Comparison of ENCODE assay signal across 22 mouse cellular contexts in the genomic region with DNA sequence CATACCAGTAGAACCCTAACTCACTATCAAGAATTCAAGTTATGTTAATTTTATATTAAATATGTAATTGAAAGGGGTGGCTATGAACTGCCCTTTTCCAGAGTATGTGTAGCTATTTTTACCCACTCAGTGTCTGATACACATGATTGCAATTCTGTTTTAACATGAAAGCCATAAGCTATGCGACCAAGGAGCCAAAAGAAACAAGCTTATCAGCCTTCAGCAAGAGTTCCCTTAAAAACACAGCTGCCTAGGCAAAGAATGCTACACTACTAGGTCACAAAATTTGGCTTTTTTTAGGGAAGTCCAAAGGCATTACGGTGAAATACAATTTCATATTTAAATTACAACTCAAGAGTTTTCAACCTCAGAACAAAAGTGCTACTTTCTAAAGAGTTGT. TPM values are rescaled to one million over a fixed set of nuclear protein-coding genes. Genes with fewer than 3 reads are reported as not detected.
A peak's percentile ranks its signal among the peaks of the same experiment; 100 is the strongest.
DNase-seq lines count a peak whose midpoint lies in the region; ATAC-seq and TF ChIP-seq lines count a peak whose summit lies in the region.
"Had no signal": no experiment of that assay in that cellular context is flagged by ENCODE, and none has a peak within 500 bp of the region (broad histone marks: within the 10 kb centered on the region; RNA-seq: fewer than 3 reads in every experiment).

No protein-coding gene starts in this region.

- TF ChIP-seq RAD21 in MEL (IDR thresholded peaks at IDR 0.05; ENCODE audit: low read depth, low read length): no peak

- 45% methylated on average over 2 of the region's 2 CpGs for WGBS in heart, embryonic 13.5 days
- 74% methylated on average over 2 of the region's 2 CpGs for WGBS in kidney, embryonic 15.5 days
- WGBS in hindbrain, embryonic 11.5 days: 88% methylated on average over 2 of the region's 2 CpGs

- H3K4me2 ChIP-seq in heart, embryonic 13.5 days: no peak overlapping the region
- no peak overlapping the region for H3K4me2 ChIP-seq in kidney, embryonic 15.5 days
- H3K4me2 ChIP-seq in hindbrain, embryonic 11.5 days (replicated peaks; ENCODE audit: low read depth, low read length): no peak overlapping the region
- H3K4me2 ChIP-seq: embryonic facial prominence, embryonic 12.5 days; hindbrain, embryonic 15.5 days had no signal

- H3K4me3 ChIP-seq in heart, embryonic 13.5 days: no peak overlapping the region
- no peak overlapping the region for H3K4me3 ChIP-seq in kidney, embryonic 15.5 days (replicated peaks)
- no peak overlapping the region for H3K4me3 ChIP-seq in MEL (ENCODE audit: control insufficient read depth in 1 of 2, insufficient read depth in 1 of 2, low read depth in 2 of 2, low read length in 2 of 2)
- H3K4me3 ChIP-seq in hindbrain, embryonic 11.5 days (ENCODE audit: low read depth, low read length): no peak overlapping the region
- H3K4me3 ChIP-seq: embryonic facial prominence, embryonic 12.5 days; forebrain, embryonic 10.5 days; gastrocnemius, adult 2 months; hindbrain, embryonic 10.5 days; hindbrain, embryonic 15.5 days had no signal

- peak overlapping the region; percentile 85 for H3K27ac ChIP-seq in heart, embryonic 13.5 days (replicated peaks)
- peak overlapping the region; percentile 51; the same call in 1 of the 2 replicates for H3K27ac ChIP-seq in kidney, embryonic 15.5 days
- H3K27ac ChIP-seq in MEL (ENCODE audit: control insufficient read depth, low read depth, low read length): no peak overlapping the region
- H3K27ac ChIP-seq in hindbrain, embryonic 11.5 days (ENCODE audit: low read depth, low read length): no peak overlapping the region
- H3K27ac ChIP-seq: embryonic facial prominence, embryonic 12.5 days; forebrain, embryonic 10.5 days; gastrocnemius, adult 2 months; hindbrain, embryonic 10.5 days; hindbrain, embryonic 15.5 days had no signal

- no peak overlapping the region for H3K9ac ChIP-seq in heart, embryonic 13.5 days
- no peak overlapping the region for H3K9ac ChIP-seq in kidney, embryonic 15.5 days
- H3K9ac ChIP-seq in MEL (ENCODE audit: control insufficient read depth, low read depth, low read length, poor library complexity, severe bottlenecking): no peak overlapping the region
- no peak overlapping the region for H3K9ac ChIP-seq in hindbrain, embryonic 11.5 days (ENCODE audit: low read depth, low read length)
- H3K9ac ChIP-seq: embryonic facial prominence, embryonic 12.5 days; hindbrain, embryonic 15.5 days had no signal

- TF ChIP-seq POLR2A in MEL (IDR thresholded peaks at IDR 0.05; ENCODE audit: control insufficient read depth in 1 of 2, insufficient read depth in 1 of 2, low read depth in 1 of 2, low read length in 2 of 2, poor library complexity in 1 of 2): no peak

- peaks cover 24% of the 10 kb centered on the region for H3K4me1 ChIP-seq in heart, embryonic 13.5 days
- H3K4me1 ChIP-seq in kidney, embryonic 15.5 days: 0 out of 2 replicates have a peak, but pooled peaks cover 3% of the 10 kb centered on the region
- H3K4me1 ChIP-seq in MEL (ENCODE audit: control insufficient read depth in 1 of 2, insufficient read depth in 2 of 2, low read length in 2 of 2): no peaks in the 10 kb centered on the region
- H3K4me1 ChIP-seq in hindbrain, embryonic 11.5 days (replicated peaks; ENCODE audit: control insufficient read depth, insufficient read depth, low read length): no peaks in the 10 kb centered on the region
- H3K4me1 ChIP-seq: embryonic facial prominence, embryonic 12.5 days; forebrain, embryonic 10.5 days; hindbrain, embryonic 10.5 days; hindbrain, embryonic 15.5 days had no signal

- H3K36me3 ChIP-seq in heart, embryonic 13.5 days: peaks cover 19% of the 10 kb centered on the region
- peaks cover 21% of the 10 kb centered on the region; the same call in 1 of the 2 replicates for H3K36me3 ChIP-seq in kidney, embryonic 15.5 days
- H3K36me3 ChIP-seq in MEL (ENCODE audit: control insufficient read depth in 1 of 2, insufficient read depth in 2 of 2, low read length in 2 of 2): no peaks in the 10 kb centered on the region; a peak in 1 of 4 replicates
- H3K36me3 ChIP-seq in hindbrain, embryonic 11.5 days (ENCODE audit: control insufficient read depth, insufficient read depth, low read length): no peaks in the 10 kb centered on the region

- no peaks in the 10 kb centered on the region for H3K27me3 ChIP-seq in heart, embryonic 13.5 days (replicated peaks)
- H3K27me3 ChIP-seq in kidney, embryonic 15.5 days: no peaks in the 10 kb centered on the region
- H3K27me3 ChIP-seq in MEL (ENCODE audit: control insufficient read depth in 1 of 2, insufficient read depth in 2 of 2, low read length in 2 of 2): no peaks in the 10 kb centered on the region
- H3K27me3 ChIP-seq in hindbrain, embryonic 11.5 days (ENCODE audit: control insufficient read depth, insufficient read depth, low read length): no peaks in the 10 kb centered on the region
- H3K27me3 ChIP-seq: embryonic facial prominence, embryonic 12.5 days; hindbrain, embryonic 15.5 days had no signal

- no peaks in the 10 kb centered on the region for H3K79me2 ChIP-seq in MEL (ENCODE audit: control insufficient read depth, insufficient read depth, low read length, poor library complexity)

- no peaks in the 10 kb centered on the region for H3K9me3 ChIP-seq in heart, embryonic 13.5 days
- no peaks in the 10 kb centered on the region for H3K9me3 ChIP-seq in kidney, embryonic 15.5 days (replicated peaks)
- H3K9me3 ChIP-seq in MEL (replicated peaks; ENCODE audit: insufficient read depth, low read length): no peaks in the 10 kb centered on the region
- H3K9me3 ChIP-seq in hindbrain, embryonic 11.5 days (ENCODE audit: control insufficient read depth, low read length): no peaks in the 10 kb centered on the region
- H3K9me3 ChIP-seq: embryonic facial prominence, embryonic 12.5 days; forebrain, embryonic 10.5 days; hindbrain, embryonic 10.5 days; hindbrain, embryonic 15.5 days had no signal

- DNase-seq in heart, adult 8-10 months (ENCODE audit: low spot score): no peak
- no peak for DNase-seq in kidney, postnatal 25 days
- DNase-seq in MEL (ENCODE audit: low read depth, low spot score): peak; percentile 18
- DNase-seq in NIH3T3 (ENCODE audit: low read depth): peak; percentile 60
- no peak for DNase-seq in hindbrain, embryonic 11.5 days (ENCODE audit: low spot score)
- DNase-seq: adrenal gland, postnatal 10 days; cerebellum, adult 11 months; cerebellum, adult 8-10 months; cerebellum, postnatal 14 days; embryo, embryonic 11 days; gastrocnemius, adult 2 months; gastrocnemius, postnatal 25 days; heart, postnatal 10 days; kidney, adult 2 months had no signal

- no peak for TF ChIP-seq EP300 in MEL (IDR thresholded peaks at IDR 0.05; ENCODE audit: low read depth in 1 of 2, low read length in 2 of 2)

- no peak for TF ChIP-seq CTCF in MEL (IDR thresholded peaks at IDR 0.05 in 2 of 3, conservative IDR thresholded peaks at IDR 0.05 in 1 of 3; ENCODE audit: control insufficient read depth in 1 of 3, insufficient read depth in 1 of 3, low read depth in 2 of 3, low read length in 3 of 3, poor library complexity in 1 of 3, severe bottlenecking in 1 of 3)

- ATAC-seq in heart, embryonic 13.5 days (ENCODE audit: extremely low read depth, insufficient number of reproducible peaks, low FRiP score, low TSS enrichment): no peak
- no peak for ATAC-seq in kidney, embryonic 15.5 days (replicated peaks; ENCODE audit: low FRiP score)
- ATAC-seq in hindbrain, embryonic 11.5 days (ENCODE audit: low FRiP score): no peak
- ATAC-seq: forebrain, embryonic 14.5 days; intestine, embryonic 16.5 days had no signal

TF ChIP-seq in MEL, 35 proteins besides CTCF, POLR2A, EP300 and RAD21 (continues in another document):
- no peak for TF ChIP-seq ZC3H11A (IDR thresholded peaks at IDR 0.05; ENCODE audit: low read depth, low read length)
- no peak for TF ChIP-seq MYB (IDR thresholded peaks at IDR 0.05; ENCODE audit: low read depth, low read length)
- no peak for TF ChIP-seq JUND (IDR thresholded peaks at IDR 0.05; ENCODE audit: low read depth, low read length)
- TF ChIP-seq POLR2AphosphoS5 (IDR thresholded peaks at IDR 0.05; ENCODE audit: borderline replicate concordance, low read depth, low read length): no peak
- no peak for TF ChIP-seq UBTF (IDR thresholded peaks at IDR 0.05; ENCODE audit: borderline replicate concordance, insufficient read depth, low read depth, low read length)
- no peak for TF ChIP-seq ELF1 (IDR thresholded peaks at IDR 0.05; ENCODE audit: low read depth, low read length)
- TF ChIP-seq NRF1 (IDR thresholded peaks at IDR 0.05; ENCODE audit: insufficient read depth, low read depth, low read length, poor library complexity, severe bottlenecking): no peak
- TF ChIP-seq CHD1 (IDR thresholded peaks at IDR 0.05; ENCODE audit: low read depth, low read length): no peak
- TF ChIP-seq MAX (IDR thresholded peaks at IDR 0.05; ENCODE audit: low read length): no peak
- TF ChIP-seq TBP (IDR thresholded peaks at IDR 0.05; ENCODE audit: low read depth, low read length): no peak
- no peak for TF ChIP-seq NELFE (IDR thresholded peaks at IDR 0.05; ENCODE audit: low read depth, low read length)
- TF ChIP-seq BHLHE40 (IDR thresholded peaks at IDR 0.05; ENCODE audit: borderline replicate concordance, low read depth, low read length): no peak
- TF ChIP-seq KAT2A (conservative IDR thresholded peaks at IDR 0.05; ENCODE audit: low read depth, low read length): no peak
- TF ChIP-seq SMC3 (IDR thresholded peaks at IDR 0.05; ENCODE audit: low read depth, low read length): no peak
- TF ChIP-seq POLR2AphosphoS2 (IDR thresholded peaks at IDR 0.05; ENCODE audit: low read length): no peak
- peak; percentile 20; the same call in 1 of the 2 replicates for TF ChIP-seq TAL1 (IDR thresholded peaks at IDR 0.05; ENCODE audit: low read length)
- no peak for TF ChIP-seq MEF2A (IDR thresholded peaks at IDR 0.05; ENCODE audit: extremely low read depth, insufficient replicate concordance, low read depth, low read length, poor library complexity, severe bottlenecking)
- TF ChIP-seq SIN3A (IDR thresholded peaks at IDR 0.05; ENCODE audit: low read length): no peak
- no peak for TF ChIP-seq MAFK (IDR thresholded peaks at IDR 0.05; ENCODE audit: borderline replicate concordance, low read depth, low read length)
- no peak for TF ChIP-seq RCOR1 (IDR thresholded peaks at IDR 0.05; ENCODE audit: low read depth, low read length)
- TF ChIP-seq ETS1 (IDR thresholded peaks at IDR 0.05; ENCODE audit: low read depth, low read length): 0 out of 2 replicates have a peak, but pooled peaks have one; percentile 23

RNA-seq across cellular contexts. Expression of gene Itga8, which starts 47.2 kb away (rescaled TPM):
- 9.2 and 10.8 TPM in 2 replicates for polyA plus RNA-seq in heart, embryonic 13.5 days (2015; fragmentation: Nextera tagmentation; extraction: Ambion mirVana)
- total RNA-seq in heart, adult 8-10 months (2022): 1 to 10 TPM; 2.8 to 7.7 (median 3.9) TPM
- polyA plus RNA-seq in kidney, embryonic 15.5 days (2015; fragmentation: Nextera tagmentation; extraction: Ambion mirVana): 39.1 and 39.8 TPM in 2 replicates
- total RNA-seq in MEL (2012; rRNA removed): not detected in 2 replicates
- not detected for polyA plus RNA-seq in MEL (2012; ENCODE audit: insufficient read depth in 1 of 2, insufficient read length in 2 of 2, low read depth in 1 of 2, low replicate concordance in 2 of 2, missing spikeins in 1 of 2)
- 3.1 and 3.4 TPM in 2 replicates for polyA plus RNA-seq in hindbrain, embryonic 11.5 days (2014; fragmentation: Nextera tagmentation; extraction: Ambion mirVana)

Comparison
In these comparisons a context has a peak if more than half of its experiments do, and no peak if none do; other contexts are left out.
1. H3K27ac ChIP-seq: peak in heart, embryonic 13.5 days (single experiment) and kidney, embryonic 15.5 days (single experiment); none in MEL (single experiment) and hindbrain, embryonic 11.5 days (single experiment).
2. DNase-seq: peak in MEL (single experiment) and NIH3T3 (single experiment); none in heart, adult 8-10 months (single experiment), kidney, postnatal 25 days (0 of 2) and hindbrain, embryonic 11.5 days (single experiment).